Mouse (Mus musculus) erythroblast, embryonic 14.5 days (primary cell): Measurements from ENCODE around the gene Senp2.

Experiments used
- GATA1 ChIP-seq: IDR thresholded peaks from 2 replicates; pipeline ENCODE4 v1.6.1; 2012; ENCODE audit warnings: low read length, inconsistent platforms, mixed read lengths
- TAL1 ChIP-seq: IDR thresholded peaks from 3 replicates; pipeline ENCODE4 v1.6.1; 2012; ENCODE audit warnings: low read length, inconsistent platforms, mixed read lengths

DNA sequence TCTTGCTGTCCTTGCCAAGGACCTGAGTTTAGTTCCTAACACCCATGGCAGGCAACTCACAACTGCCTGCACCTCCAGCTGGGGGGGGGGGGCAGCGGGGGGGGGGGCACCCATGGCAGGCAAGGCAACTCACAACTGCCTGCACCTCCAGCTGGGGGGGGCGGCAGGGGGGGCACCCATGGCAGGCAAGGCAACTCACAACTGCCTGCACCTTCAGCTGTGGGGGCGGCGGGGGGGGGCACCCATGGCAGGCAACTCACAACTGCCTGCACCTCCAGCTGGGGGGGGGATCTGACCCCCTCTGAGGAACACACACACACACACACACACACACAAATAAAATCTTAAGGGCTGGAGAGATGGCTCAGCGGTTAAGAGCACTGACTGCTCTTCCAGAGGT, 39.4 kb upstream of the Senp2 start:
- TF ChIP-seq GATA1 (no peak), TAL1 (no peak)
